Mouse (Mus musculus): ENCODE data around the gene Cadps2.

The Cadps2 gene

GRCm38 (mm10) chr6:23569686-23570085 lies 269.5 kb downstream of the Cadps2 start:
- in situ Hi-C loops (cut with MboI; ENCODE audit: low sequenced_read_pairs) = no loop called here

- in situ Hi-C loops (cut with MboI; ENCODE audit: low sequenced_read_pairs) = no loop called here
Measured at GRCm38 (mm10) chr6:23568688-23569087, 270.5 kb downstream of the Cadps2 start.

- in situ Hi-C loops (cut with MboI; ENCODE audit: low sequenced_read_pairs) = no loop called here
Measured at GRCm38 (mm10) chr6:23567651-23568050, 271.6 kb downstream of the Cadps2 start.

- in situ Hi-C loops (cut with MboI; ENCODE audit: low sequenced_read_pairs) = no loop called here
Measured at GRCm38 (mm10) chr6:23549874-23550273, 289.3 kb downstream of the Cadps2 start.

GRCm38 (mm10) chr6:23523710-23524109 lies 315.5 kb downstream of the Cadps2 start:
- in situ Hi-C loops (cut with MboI; ENCODE audit: low sequenced_read_pairs) = no loop called here

DNA sequence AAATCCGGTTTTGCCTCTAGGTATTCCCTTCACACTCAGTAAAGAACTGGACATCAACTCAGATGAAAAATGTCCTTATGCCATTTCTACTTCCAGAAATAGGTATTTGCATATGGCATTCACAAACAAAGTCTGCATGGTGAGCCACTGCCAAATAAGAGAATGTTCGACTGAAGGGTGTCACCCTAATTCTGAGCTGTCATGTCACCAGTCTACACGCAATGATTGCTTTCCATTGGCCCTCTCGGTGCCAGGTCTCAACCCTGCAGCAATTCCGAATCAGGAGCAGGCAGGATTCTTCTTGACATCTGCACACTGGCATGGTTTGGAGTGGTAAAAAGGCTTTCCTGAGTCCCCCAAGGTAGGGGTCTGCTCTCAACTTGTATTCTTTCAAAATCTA lies 316.7 kb downstream of the Cadps2 start:
- in situ Hi-C loops (cut with MboI; ENCODE audit: low sequenced_read_pairs) = no loop called here

GRCm38 (mm10) chr6:23498611-23499010 lies 340.6 kb downstream of the Cadps2 start:
- in situ Hi-C loops (cut with MboI; ENCODE audit: low sequenced_read_pairs) = no loop called here

- in situ Hi-C loops (cut with MboI; ENCODE audit: low sequenced_read_pairs) = no loop called here
Measured at GRCm38 (mm10) chr6:23491804-23492203, 347.4 kb downstream of the Cadps2 start.

DNA sequence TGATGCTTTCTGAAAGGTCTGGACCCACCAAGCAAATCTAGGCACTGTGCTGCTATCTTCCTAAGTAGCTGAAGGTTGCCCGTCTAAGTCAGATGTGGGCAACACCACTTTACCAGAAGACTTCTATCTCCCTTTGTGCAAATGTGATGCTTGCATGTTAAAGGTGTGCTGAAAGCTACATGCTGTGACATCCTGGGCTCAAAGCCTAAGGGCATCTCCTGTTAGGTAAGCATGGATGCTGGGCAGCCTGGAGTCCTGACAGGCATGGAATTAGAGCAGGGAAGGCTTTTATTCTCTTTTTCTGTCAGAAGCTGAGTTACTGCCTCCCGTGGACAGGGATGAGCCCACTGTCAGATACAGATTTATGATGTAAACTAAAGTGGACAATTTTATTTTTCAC lies 348.8 kb downstream of the Cadps2 start:
- in situ Hi-C loops (cut with MboI; ENCODE audit: low sequenced_read_pairs) = no loop called here

DNA sequence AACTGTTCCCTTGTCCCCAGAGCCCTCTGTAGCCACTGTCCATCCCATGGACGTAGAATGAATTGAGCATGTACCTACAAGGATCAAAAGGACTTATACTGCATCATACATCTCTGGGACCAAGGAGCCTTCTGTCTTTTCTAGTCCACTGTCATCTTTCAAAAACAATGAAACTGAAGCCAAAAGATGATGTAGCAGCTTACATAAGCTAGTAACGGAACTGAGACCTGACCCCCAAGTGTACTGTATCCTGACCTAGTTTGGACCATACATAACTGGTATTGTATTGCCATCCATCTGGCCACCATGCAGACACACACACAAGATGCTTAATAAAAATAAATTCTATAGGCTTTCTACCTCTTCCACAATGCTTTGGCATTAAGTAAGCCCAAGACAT lies 350.2 kb downstream of the Cadps2 start:
- in situ Hi-C loops (cut with MboI; ENCODE audit: low sequenced_read_pairs) = no loop called here

- in situ Hi-C loops (cut with MboI; ENCODE audit: low sequenced_read_pairs) = no loop called here
Measured at GRCm38 (mm10) chr6:23472686-23473085, 366.5 kb downstream of the Cadps2 start.

GRCm38 (mm10) chr6:23471830-23472229 lies 367.4 kb downstream of the Cadps2 start:
- in situ Hi-C loops (cut with MboI; ENCODE audit: low sequenced_read_pairs) = no loop called here

DNA sequence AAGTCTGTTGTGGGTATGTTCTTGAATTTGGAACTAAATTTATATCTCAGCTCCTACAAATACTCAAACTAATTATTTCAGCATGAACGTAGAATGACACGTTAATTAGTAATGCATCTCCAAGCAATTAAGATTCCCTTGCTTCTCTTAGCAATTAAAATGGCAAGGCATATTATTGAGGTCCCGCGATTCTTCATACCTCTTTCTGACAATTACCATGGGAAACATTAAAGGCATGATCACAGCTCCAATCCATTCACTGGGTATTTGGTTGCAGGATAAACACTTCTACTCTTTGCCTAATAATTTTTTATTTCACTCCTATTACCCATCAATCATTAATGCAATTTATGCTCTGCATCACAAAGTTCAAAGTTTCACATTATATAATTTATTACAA lies 371.3 kb downstream of the Cadps2 start:
- in situ Hi-C loops (cut with MboI; ENCODE audit: low sequenced_read_pairs) = no loop called here

DNA sequence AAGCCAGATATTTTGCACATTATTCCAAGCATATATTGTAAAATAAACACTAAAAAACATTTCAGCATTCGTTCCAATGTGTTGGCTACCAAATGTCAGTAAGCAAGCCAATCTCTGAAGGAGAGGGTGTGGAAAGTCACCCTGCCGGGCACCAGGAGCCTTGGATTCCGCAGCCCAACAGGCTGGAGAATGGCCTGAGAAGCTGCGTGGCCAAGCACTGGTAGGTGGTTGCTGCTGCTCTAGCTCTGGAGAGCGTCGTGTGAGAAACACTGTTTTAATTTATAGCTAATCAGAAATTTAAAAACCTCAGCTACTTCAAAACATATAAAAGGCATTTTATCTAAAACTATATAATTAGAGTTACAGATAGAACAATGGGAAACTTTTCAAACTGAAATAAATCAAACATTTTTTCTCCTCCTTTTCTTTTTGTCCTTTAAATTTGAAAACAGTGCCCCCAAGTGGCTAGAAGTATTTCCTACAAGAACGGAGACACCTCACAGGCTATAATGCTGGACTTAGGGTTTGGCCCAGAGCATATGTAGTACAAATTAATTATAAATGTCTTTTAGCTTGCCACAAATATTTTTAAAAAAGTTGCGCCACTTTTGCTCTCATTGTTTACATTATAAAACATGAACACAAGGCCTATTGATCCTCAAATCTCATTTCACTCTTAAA lies 376.5 kb downstream of the Cadps2 start:
- in situ Hi-C loops (cut with MboI; ENCODE audit: low sequenced_read_pairs) = no loop called here

GRCm38 (mm10) chr6:23457748-23458147 lies 381.5 kb downstream of the Cadps2 start:
- in situ Hi-C loops (cut with MboI; ENCODE audit: low sequenced_read_pairs) = no loop called here

DNA sequence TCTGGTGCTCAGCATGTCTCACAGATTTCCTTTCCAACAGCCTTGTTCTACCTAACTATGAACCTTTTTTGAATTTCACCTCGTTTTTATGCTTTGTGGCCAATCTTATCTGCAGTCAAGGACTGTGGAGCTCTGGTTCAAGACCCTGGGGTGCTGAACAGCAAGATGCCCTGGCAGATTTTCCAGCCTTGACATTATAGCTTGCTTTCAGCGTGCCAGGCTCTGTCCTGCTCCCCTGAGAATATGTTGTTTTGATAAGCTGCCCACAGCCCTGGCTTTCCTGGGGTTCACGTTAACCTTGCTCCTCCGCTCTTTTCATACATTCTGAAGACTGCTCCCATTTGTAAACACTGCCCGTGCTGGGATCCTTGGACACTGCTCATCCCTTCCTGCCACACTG lies 385.3 kb downstream of the Cadps2 start:
- in situ Hi-C loops (cut with MboI; ENCODE audit: low sequenced_read_pairs) = no loop called here

- in situ Hi-C loops (cut with MboI; ENCODE audit: low sequenced_read_pairs) = no loop called here
Measured at GRCm38 (mm10) chr6:23439897-23440296, 399.3 kb downstream of the Cadps2 start.

DNA sequence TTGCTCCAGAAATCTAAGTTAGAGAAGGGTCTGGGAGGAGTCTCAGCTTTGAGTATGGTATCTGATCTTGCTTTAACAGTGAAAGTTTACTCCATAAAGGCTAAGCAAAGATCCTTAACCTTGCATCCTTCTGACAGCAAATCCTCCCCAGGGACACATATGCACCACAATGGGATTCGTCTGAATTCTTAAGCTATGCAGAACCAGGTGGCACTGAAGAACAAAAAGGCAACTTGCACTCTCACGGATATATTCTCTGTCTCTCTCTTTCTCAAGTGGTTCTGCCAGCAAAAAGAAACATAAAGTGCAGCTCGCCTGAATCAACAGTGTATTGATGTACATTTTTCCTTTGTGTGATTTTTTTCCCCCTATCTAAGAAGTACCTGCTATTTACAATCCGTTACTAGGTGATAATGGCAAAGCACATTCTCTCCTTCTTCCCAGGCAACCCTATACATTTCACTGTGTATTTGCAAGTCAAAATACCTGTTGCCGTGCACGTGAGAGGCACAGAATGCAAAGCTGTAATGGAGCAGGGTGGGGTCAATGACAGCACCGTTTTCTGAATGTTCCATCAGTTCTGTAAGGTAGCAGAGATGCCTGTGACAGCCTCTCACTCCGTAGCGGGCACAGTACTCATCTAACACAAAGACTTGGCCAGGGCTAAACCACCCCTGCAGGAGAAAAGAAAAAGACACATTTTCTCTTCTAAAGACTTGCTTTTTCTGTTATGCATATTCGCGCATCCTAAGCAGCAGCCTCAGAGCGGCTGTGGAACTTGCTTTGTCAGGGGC lies 428.8 kb downstream of the Cadps2 start:
- in situ Hi-C loops (cut with MboI; ENCODE audit: low sequenced_read_pairs) = no loop called here

DNA sequence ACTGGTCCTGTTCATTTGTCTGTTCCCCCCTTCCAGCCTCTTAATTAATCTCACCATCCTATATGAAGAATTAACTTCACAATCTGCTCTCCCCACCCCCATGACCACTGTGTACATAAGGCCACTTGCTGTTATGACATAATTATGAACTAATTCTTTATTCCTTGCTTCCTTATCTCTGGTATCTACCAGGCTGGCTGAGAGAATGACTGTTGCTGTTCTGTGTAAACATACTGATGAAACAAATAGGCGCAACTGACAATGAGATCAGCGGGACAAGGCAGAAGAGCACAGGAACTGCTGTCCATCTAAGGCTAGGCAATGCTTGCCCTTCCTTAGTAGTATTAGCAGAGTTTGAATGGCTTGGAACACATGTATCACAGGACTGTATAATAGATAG lies 445.1 kb downstream of the Cadps2 start:
- in situ Hi-C loops (cut with MboI; ENCODE audit: low sequenced_read_pairs) = no loop called here

DNA sequence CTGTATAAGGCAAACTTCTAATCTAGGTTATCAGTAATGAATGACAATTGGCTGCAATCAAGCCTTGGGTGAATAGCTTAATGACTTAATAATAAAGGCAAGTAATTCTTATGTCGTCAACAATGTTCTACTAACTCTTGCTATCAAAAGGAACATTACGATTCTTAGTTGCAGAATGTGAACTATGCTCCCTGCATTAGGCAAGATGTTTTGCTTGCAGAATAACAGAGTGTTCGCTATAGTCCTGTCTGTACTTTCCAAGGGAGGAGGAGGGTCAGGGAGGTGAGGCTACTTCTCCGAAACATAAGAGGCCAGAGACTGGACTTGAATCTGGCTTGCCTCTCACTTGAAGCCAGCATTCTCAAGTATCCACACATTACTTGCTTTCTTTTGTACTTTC lies 446.5 kb downstream of the Cadps2 start:
- in situ Hi-C loops (cut with MboI; ENCODE audit: low sequenced_read_pairs) = no loop called here

- in situ Hi-C loops (cut with MboI; ENCODE audit: low sequenced_read_pairs) = no loop called here
Measured at GRCm38 (mm10) chr6:23386711-23387110, 452.5 kb downstream of the Cadps2 start.

DNA sequence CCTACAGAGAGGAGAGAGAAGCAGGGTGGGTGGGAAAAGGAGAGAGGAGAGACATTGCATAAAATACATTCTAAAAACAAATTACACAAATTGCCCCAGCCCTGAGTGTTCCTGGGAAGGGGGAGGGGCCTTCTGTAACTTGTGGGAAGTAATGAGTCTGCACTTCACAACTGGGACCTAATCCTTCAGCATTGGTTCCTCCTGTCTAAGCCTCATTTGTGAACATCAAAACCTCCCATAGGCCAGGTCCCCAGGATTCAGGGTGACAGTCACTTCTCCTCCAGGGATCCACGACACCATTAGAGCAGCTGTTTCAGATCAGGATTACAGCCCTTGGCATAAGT lies 456.2 kb downstream of the Cadps2 start:
- in situ Hi-C loops (cut with MboI; ENCODE audit: low sequenced_read_pairs) = no loop called here

Data from CH12F3 (cell line).